Mouse (Mus musculus): ENCODE measurements around the gene Cyfip2. TPM values are rescaled to one million over a fixed set of nuclear protein-coding genes. Genes with fewer than 3 reads are reported as not detected.

The Cyfip2 gene
- polyA plus RNA-seq, 1 experiment from 2014 or later = 13.4 TPM

DNA sequence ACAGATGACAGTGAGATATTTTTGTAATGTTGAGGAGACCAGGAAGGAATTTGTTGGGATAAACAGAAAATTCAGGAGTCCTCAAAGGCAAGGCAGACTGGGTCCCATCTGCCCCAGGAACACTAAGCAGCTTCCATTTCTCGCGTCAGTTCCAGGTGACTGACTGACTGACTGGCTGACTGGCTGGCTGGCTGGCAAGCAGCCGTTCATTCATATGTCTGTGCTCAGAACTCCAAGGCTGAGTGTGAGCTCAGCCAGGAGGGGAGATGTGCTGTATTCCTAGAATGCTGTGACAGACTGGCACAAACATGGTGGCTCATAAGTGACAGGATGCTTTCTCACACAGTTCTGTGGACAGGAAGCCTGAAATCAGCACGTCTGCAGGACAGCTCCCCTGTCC, 78.7 kb downstream of the Cyfip2 start:
- ATAC-seq (ENCODE audit: insufficient number of reproducible peaks, insufficient read depth, low FRiP score, low read depth) = no peak
- Histone ChIP-seq H3K4me3 (ENCODE audit: low read depth, low read length) (no peak overlapping the region), H3K4me2 (replicated peaks; ENCODE audit: low read depth, low read length) (no peak overlapping the region), H3K4me1 (ENCODE audit: control insufficient read depth, insufficient read depth, low read length) (no peaks in the 10 kb centered on the region), H3K27me3 (ENCODE audit: control insufficient read depth, insufficient read depth, low read length) (no peaks in the 10 kb centered on the region), H3K36me3 (ENCODE audit: control insufficient read depth, insufficient read depth, low read length) (no peaks in the 10 kb centered on the region; the same call in 1 of the 2 replicates), H3K9me3 (ENCODE audit: control insufficient read depth, low read depth, low read length) (no peaks in the 10 kb centered on the region), H3K9ac (replicated peaks; ENCODE audit: low read depth, low read length) (no peak overlapping the region), H3K27ac (ENCODE audit: low read length) (no peak overlapping the region)
- 85% methylated on average over 4 of the region's 4 CpGs for WGBS

DNA sequence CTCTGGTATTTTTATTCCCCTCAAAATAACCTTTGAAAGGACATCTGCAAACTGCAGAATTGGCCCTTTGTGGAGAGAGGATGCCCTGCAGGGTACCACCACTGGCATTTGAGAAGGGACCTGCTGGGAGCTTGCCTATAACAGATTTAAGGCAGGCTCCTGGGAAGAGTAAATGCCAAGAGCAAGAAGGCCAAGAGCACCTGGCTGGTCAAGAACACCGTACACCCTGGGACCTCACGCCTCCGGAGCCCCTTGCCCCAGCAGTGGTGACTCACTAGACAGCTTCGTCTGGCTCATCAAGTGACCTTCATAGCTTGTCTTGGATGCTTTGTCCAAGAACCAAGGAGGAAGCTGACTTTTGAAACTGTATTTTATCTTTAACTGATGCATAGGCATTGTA, 79.9 kb downstream of the Cyfip2 start:
- ATAC-seq (ENCODE audit: insufficient number of reproducible peaks, insufficient read depth, low FRiP score, low read depth) = no peak
- no peaks in the 10 kb centered on the region for H3K4me1 ChIP-seq (ENCODE audit: control insufficient read depth, insufficient read depth, low read length)
- H3K9me3 ChIP-seq (ENCODE audit: control insufficient read depth, low read depth, low read length) = no peaks in the 10 kb centered on the region
- 91% methylated on average over 4 of the region's 4 CpGs for WGBS
- no peaks in the 10 kb centered on the region; the same call in 1 of the 2 replicates for H3K36me3 ChIP-seq (ENCODE audit: control insufficient read depth, insufficient read depth, low read length)
- no peaks in the 10 kb centered on the region for H3K27me3 ChIP-seq (ENCODE audit: control insufficient read depth, insufficient read depth, low read length)
- H3K27ac ChIP-seq (ENCODE audit: low read length) = no peak overlapping the region
- H3K4me3 ChIP-seq (ENCODE audit: low read depth, low read length) = no peak overlapping the region
- no peak overlapping the region for H3K4me2 ChIP-seq (replicated peaks; ENCODE audit: low read depth, low read length)
- H3K9ac ChIP-seq (replicated peaks; ENCODE audit: low read depth, low read length) = no peak overlapping the region

DNA sequence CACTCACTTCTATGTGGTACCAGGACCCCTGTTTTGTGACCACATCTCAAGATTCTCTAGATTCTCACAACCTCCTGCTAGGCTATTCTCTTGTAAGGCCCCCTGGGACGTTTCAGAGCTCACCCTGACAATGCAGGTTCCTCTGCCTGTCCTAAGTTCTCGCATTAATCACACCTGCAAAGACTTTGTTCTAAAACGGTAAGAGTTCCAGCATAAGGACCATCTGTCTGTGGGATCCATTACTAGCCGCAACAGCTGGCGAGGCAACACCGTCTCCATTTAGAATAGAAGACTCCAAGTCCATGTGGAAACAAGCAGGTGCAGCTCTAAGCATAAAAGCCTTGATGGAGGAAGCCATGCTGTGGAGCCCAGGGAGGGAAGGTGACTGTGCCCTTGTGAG, 82.5 kb downstream of the Cyfip2 start:
- H3K9me3 ChIP-seq (ENCODE audit: control insufficient read depth, low read depth, low read length) = no peaks in the 10 kb centered on the region
- ATAC-seq (ENCODE audit: insufficient number of reproducible peaks, insufficient read depth, low FRiP score, low read depth) = no peak
- H3K27ac ChIP-seq (ENCODE audit: low read length) = no peak overlapping the region
- no peaks in the 10 kb centered on the region for H3K27me3 ChIP-seq (ENCODE audit: control insufficient read depth, insufficient read depth, low read length)
- H3K9ac ChIP-seq (replicated peaks; ENCODE audit: low read depth, low read length) = no peak overlapping the region
- H3K36me3 ChIP-seq (ENCODE audit: control insufficient read depth, insufficient read depth, low read length) = no peaks in the 10 kb centered on the region
- WGBS = 74% methylated on average over 6 of the region's 6 CpGs
- no peak overlapping the region for H3K4me3 ChIP-seq (ENCODE audit: low read depth, low read length)
- H3K4me1 ChIP-seq (ENCODE audit: control insufficient read depth, insufficient read depth, low read length) = no peaks in the 10 kb centered on the region
- no peak overlapping the region for H3K4me2 ChIP-seq (replicated peaks; ENCODE audit: low read depth, low read length)

GRCm38 (mm10) chr11:46225345-46225744, 87.3 kb downstream of the Cyfip2 start:
- Histone ChIP-seq H3K27ac (ENCODE audit: low read length) (no peak overlapping the region), H3K36me3 (ENCODE audit: control insufficient read depth, insufficient read depth, low read length) (no peaks in the 10 kb centered on the region), H3K4me2 (replicated peaks; ENCODE audit: low read depth, low read length) (no peak overlapping the region), H3K4me3 (ENCODE audit: low read depth, low read length) (no peak overlapping the region), H3K27me3 (ENCODE audit: control insufficient read depth, insufficient read depth, low read length) (no peaks in the 10 kb centered on the region), H3K9me3 (ENCODE audit: control insufficient read depth, low read depth, low read length) (no peaks in the 10 kb centered on the region), H3K9ac (replicated peaks; ENCODE audit: low read depth, low read length) (no peak overlapping the region), H3K4me1 (ENCODE audit: control insufficient read depth, insufficient read depth, low read length) (no peaks in the 10 kb centered on the region)
- WGBS = 86% methylated on average over 5 of the region's 5 CpGs
- ATAC-seq (ENCODE audit: insufficient number of reproducible peaks, insufficient read depth, low FRiP score, low read depth) = no peak

GRCm38 (mm10) chr11:46223575-46223974, 89.1 kb downstream of the Cyfip2 start:
- Histone ChIP-seq H3K9ac (replicated peaks; ENCODE audit: low read depth, low read length) (no peak overlapping the region), H3K4me3 (ENCODE audit: low read depth, low read length) (no peak overlapping the region), H3K27ac (ENCODE audit: low read length) (no peak overlapping the region), H3K9me3 (ENCODE audit: control insufficient read depth, low read depth, low read length) (no peaks in the 10 kb centered on the region), H3K27me3 (ENCODE audit: control insufficient read depth, insufficient read depth, low read length) (no peaks in the 10 kb centered on the region), H3K4me1 (ENCODE audit: control insufficient read depth, insufficient read depth, low read length) (no peaks in the 10 kb centered on the region), H3K36me3 (ENCODE audit: control insufficient read depth, insufficient read depth, low read length) (no peaks in the 10 kb centered on the region), H3K4me2 (replicated peaks; ENCODE audit: low read depth, low read length) (no peak overlapping the region)
- no peak for ATAC-seq (ENCODE audit: insufficient number of reproducible peaks, insufficient read depth, low FRiP score, low read depth)
- WGBS = 80% methylated on average over 2 of the region's 2 CpGs

GRCm38 (mm10) chr11:46220211-46220610, 92.4 kb downstream of the Cyfip2 start:
- 74% methylated on average over 2 of the region's 2 CpGs for WGBS
- no peaks in the 10 kb centered on the region for H3K36me3 ChIP-seq (ENCODE audit: control insufficient read depth, insufficient read depth, low read length)
- H3K9me3 ChIP-seq (ENCODE audit: control insufficient read depth, low read depth, low read length) = no peaks in the 10 kb centered on the region
- H3K9ac ChIP-seq (replicated peaks; ENCODE audit: low read depth, low read length) = no peak overlapping the region
- no peak overlapping the region for H3K27ac ChIP-seq (ENCODE audit: low read length)
- no peaks in the 10 kb centered on the region; the same call in 1 of the 2 replicates for H3K4me1 ChIP-seq (ENCODE audit: control insufficient read depth, insufficient read depth, low read length)
- ATAC-seq (ENCODE audit: insufficient number of reproducible peaks, insufficient read depth, low FRiP score, low read depth) = no peak
- no peak overlapping the region for H3K4me3 ChIP-seq (ENCODE audit: low read depth, low read length)
- no peak overlapping the region for H3K4me2 ChIP-seq (replicated peaks; ENCODE audit: low read depth, low read length)
- no peaks in the 10 kb centered on the region for H3K27me3 ChIP-seq (ENCODE audit: control insufficient read depth, insufficient read depth, low read length)

- WGBS = 84% methylated on average over 9 of the region's 9 CpGs
- Histone ChIP-seq H3K27ac (ENCODE audit: low read length) (no peak overlapping the region), H3K36me3 (ENCODE audit: control insufficient read depth, insufficient read depth, low read length) (no peaks in the 10 kb centered on the region), H3K9me3 (ENCODE audit: control insufficient read depth, low read depth, low read length) (no peaks in the 10 kb centered on the region), H3K27me3 (ENCODE audit: control insufficient read depth, insufficient read depth, low read length) (no peaks in the 10 kb centered on the region), H3K9ac (replicated peaks; ENCODE audit: low read depth, low read length) (no peak overlapping the region), H3K4me2 (replicated peaks; ENCODE audit: low read depth, low read length) (no peak overlapping the region), H3K4me1 (ENCODE audit: control insufficient read depth, insufficient read depth, low read length) (peaks cover 8% of the 10 kb centered on the region), H3K4me3 (ENCODE audit: low read depth, low read length) (no peak overlapping the region)
- ATAC-seq (ENCODE audit: insufficient number of reproducible peaks, insufficient read depth, low FRiP score, low read depth) = no peak
Observed at GRCm38 (mm10) chr11:46219380-46219779, 93.3 kb downstream of the Cyfip2 start.

DNA sequence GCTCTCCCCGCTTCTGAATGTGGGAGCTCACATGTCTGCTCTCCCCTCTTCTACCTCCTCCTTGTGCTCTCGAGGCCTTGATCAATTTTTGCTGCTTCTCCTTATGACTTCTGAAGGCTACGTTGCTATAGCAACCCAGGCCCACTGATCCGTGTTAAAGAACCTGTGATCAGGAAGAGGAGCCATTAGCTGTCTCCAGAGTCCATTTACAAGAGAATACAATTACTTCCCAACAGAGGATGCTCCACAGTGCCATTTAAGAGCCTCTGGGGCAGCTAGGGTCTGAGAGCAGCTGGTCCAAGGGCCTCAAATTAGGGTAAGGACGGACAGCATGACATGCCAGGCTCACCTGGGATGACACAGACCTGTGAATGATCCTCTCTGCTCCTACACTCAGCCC, 94.1 kb downstream of the Cyfip2 start:
- no peak for ATAC-seq (ENCODE audit: insufficient number of reproducible peaks, insufficient read depth, low FRiP score, low read depth)
- Histone ChIP-seq H3K9ac (replicated peaks; ENCODE audit: low read depth, low read length) (no peak overlapping the region), H3K4me2 (replicated peaks; ENCODE audit: low read depth, low read length) (no peak overlapping the region), H3K4me3 (ENCODE audit: low read depth, low read length) (no peak overlapping the region), H3K27ac (ENCODE audit: low read length) (no peak overlapping the region), H3K4me1 (ENCODE audit: control insufficient read depth, insufficient read depth, low read length) (peaks cover 12% of the 10 kb centered on the region), H3K27me3 (ENCODE audit: control insufficient read depth, insufficient read depth, low read length) (no peaks in the 10 kb centered on the region), H3K9me3 (ENCODE audit: control insufficient read depth, low read depth, low read length) (no peaks in the 10 kb centered on the region), H3K36me3 (ENCODE audit: control insufficient read depth, insufficient read depth, low read length) (no peaks in the 10 kb centered on the region)
- WGBS = 37% methylated on average over 5 of the region's 5 CpGs

DNA sequence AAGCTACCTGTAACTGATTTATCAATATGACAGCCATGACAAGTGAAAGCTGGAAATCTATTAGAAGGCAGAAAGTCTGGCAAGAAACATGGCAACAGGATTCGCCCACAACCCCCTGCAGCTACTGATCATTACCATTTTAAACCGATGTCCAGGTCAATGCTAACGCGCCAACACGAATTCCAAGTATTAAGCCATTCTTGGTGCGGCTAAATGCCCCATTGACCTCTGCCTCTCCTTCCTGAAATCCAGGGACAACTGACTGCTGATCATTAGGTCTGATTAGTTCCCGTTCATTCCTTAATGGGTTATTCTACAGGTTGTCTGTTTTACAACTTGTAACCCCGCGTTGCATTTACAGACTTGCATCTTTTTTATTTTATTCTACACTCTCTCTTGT, 95.0 kb downstream of the Cyfip2 start:
- Histone ChIP-seq H3K36me3 (ENCODE audit: control insufficient read depth, insufficient read depth, low read length) (no peaks in the 10 kb centered on the region), H3K9me3 (ENCODE audit: control insufficient read depth, low read depth, low read length) (no peaks in the 10 kb centered on the region), H3K4me2 (replicated peaks; ENCODE audit: low read depth, low read length) (no peak overlapping the region), H3K9ac (replicated peaks; ENCODE audit: low read depth, low read length) (no peak overlapping the region), H3K27ac (ENCODE audit: low read length) (no peak overlapping the region), H3K4me3 (ENCODE audit: low read depth, low read length) (no peak overlapping the region), H3K4me1 (ENCODE audit: control insufficient read depth, insufficient read depth, low read length) (peaks cover 21% of the 10 kb centered on the region), H3K27me3 (ENCODE audit: control insufficient read depth, insufficient read depth, low read length) (no peaks in the 10 kb centered on the region)
- ATAC-seq (ENCODE audit: insufficient number of reproducible peaks, insufficient read depth, low FRiP score, low read depth) = no peak
- WGBS = 84% methylated on average over 9 of the region's 9 CpGs

All from stomach, embryonic 14.5 days (tissue).